Mouse (Mus musculus) B cell, adult (primary cell): Measurements from ENCODE around the gene Agpat2. TPM values are rescaled to one million over a fixed set of nuclear protein-coding genes. Genes with fewer than 3 reads are reported as not detected.

Source experiments
- total RNA-seq: library from RNA; stranded (reverse); gene quantifications from 4 replicates; pipeline ENCODE4 v1.2.4, GENCODE M21; 2023; ENCODE audit not compliant: inconsistent age

Agpat2 gene
- 19.9 to 25.6 TPM (median 20.0 TPM) in 4 replicates for total RNA-seq

GRCm38 (mm10) chr2:26603720-26604671, at the start of gene Agpat2:
Gene Agpat2, minus strand, starts transcription at chr2:26604417.

GRCm38 (mm10) chr2:26627921-26628739, 23.9 kb upstream of the Agpat2 start, which contains the start of gene Fam69b:
Gene Fam69b, plus strand, starts transcription at chr2:26628457.

GRCm38 (mm10) chr2:26586294-26587043, 17.7 kb downstream of the Agpat2 start, which contains the start of gene Gm20532:
Gene Gm20532, plus strand, starts transcription at chr2:26586639.

GRCm38 (mm10) chr2:26579714-26580113, 24.5 kb downstream of the Agpat2 start, which contains the start of gene Egfl7:
Gene Egfl7, plus strand, starts transcription at chr2:26580014.

Other genes starting within 250 kb of the Agpat2 start
- 0.51 TPM in 1 of 4 replicates, not detected in the others for gene Card9, start 243.5 kb downstream of the Agpat2 start, total RNA-seq
- gene Snapc4, start 223.8 kb downstream of the Agpat2 start, total RNA-seq: 96.6 to 118 TPM (median 112 TPM) in 4 replicates
- gene Entr1, start 215.1 kb downstream of the Agpat2 start, total RNA-seq: 123 to 146 TPM (median 138 TPM) in 4 replicates
- 81.3 to 95.6 TPM (median 89.5 TPM) in 4 replicates for gene Pmpca, start 215.1 kb downstream of the Agpat2 start, total RNA-seq
- 29.9 to 34.7 TPM (median 31.4 TPM) in 4 replicates for gene Inpp5e, start 195.2 kb downstream of the Agpat2 start, total RNA-seq
- 93.3 to 99.4 TPM (median 95.2 TPM) in 4 replicates for gene Sec16a, start 159.2 kb downstream of the Agpat2 start, total RNA-seq
- 24.2 to 30.5 TPM (median 29.4 TPM) in 4 replicates for gene Notch1, start 87.8 kb downstream of the Agpat2 start, total RNA-seq
- 1.1 TPM in 1 of 4 replicates, not detected in the others for gene Egfl7, start 24.4 kb downstream of the Agpat2 start, total RNA-seq
- gene Gm20532, start 17.8 kb downstream of the Agpat2 start, total RNA-seq: not detected in 4 replicates
- gene Fam69b, start 24.0 kb upstream of the Agpat2 start, total RNA-seq: 4.2 to 6.8 TPM (median 4.3 TPM) in 4 replicates
- not detected in 4 replicates for gene Lcn4, start 66.9 kb upstream of the Agpat2 start, total RNA-seq